Mouse (Mus musculus) G1E (cell line): ENCODE measurements around the gene Ints5.

Experiments
- CTCF ChIP-seq: IDR thresholded peaks from 2 replicates; pipeline ENCODE4 v1.5.1; 2012; ENCODE audit warnings: low read depth, low read length, inconsistent platforms, mixed read lengths
- POLR2AphosphoS5 ChIP-seq: IDR thresholded peaks from 2 replicates; pipeline ENCODE4 v1.6.1; 2012; ENCODE audit warnings: low read depth, low read length, inconsistent platforms; ENCODE audit not compliant: insufficient replicate concordance

GRCm38 (mm10) chr19:8928689-8929223 is 36.0 kb downstream of the Ints5 start:
- TF ChIP-seq POLR2AphosphoS5, result no peak
- TF ChIP-seq CTCF, result no peak
